Mouse (Mus musculus) bone marrow, adult 2 months (tissue): ENCODE data around the gene Cabin1.

ENCODE experiments used
- CTCF ChIP-seq: fragments of 200-500 bp; IDR thresholded peaks from 2 replicates; pipeline ENCODE4 v1.5.1; 2011; ENCODE audit warnings: low read length, control low read depth; ENCODE audit not compliant: control insufficient read depth, insufficient read depth
- POLR2A ChIP-seq: fragments of 200-500 bp; IDR thresholded peaks from 2 replicates; pipeline ENCODE4 v1.6.1; 2011; ENCODE audit warnings: low read depth, mild to moderate bottlenecking, control low read depth, low read length, borderline replicate concordance; ENCODE audit not compliant: control insufficient read depth

- TF ChIP-seq POLR2A (no peak), CTCF (no peak)
Observed at GRCm38 (mm10) chr10:75632633-75633032, 131.5 kb downstream of the Cabin1 start.
